Mouse (Mus musculus) neural tube, embryonic 14.5 days (tissue): ENCODE measurements around the gene Gins2. TPM values are rescaled to one million over a fixed set of nuclear protein-coding genes. Genes with fewer than 3 reads are reported as not detected.
A peak's percentile ranks its signal among the peaks of the same experiment; 100 is the strongest.

Source experiments
- ATAC-seq: fragments of 200-750 bp; cut with Nextera tagmentation; 2 replicates; pipeline ENCODE4 v1.8.0; 2017; ENCODE audit warnings: low read depth, mild to moderate bottlenecking, moderate TSS enrichment, moderate library complexity
- H3K27ac ChIP-seq: fragments of 300-500 bp; sonication (generic); 2 replicates; pipeline ENCODE4 v1.5.1; 2014; ENCODE audit warnings: low read depth, mild to moderate bottlenecking, control low read depth, low read length, moderate library complexity, mixed read lengths
- H3K27me3 ChIP-seq: fragments of 300-500 bp; sonication (generic); 2 replicates; pipeline ENCODE4 v1.6.1; 2014; ENCODE audit warnings: low read length; ENCODE audit not compliant: control insufficient read depth, insufficient read depth
- H3K36me3 ChIP-seq: fragments of 300-500 bp; sonication (generic); 2 replicates; pipeline ENCODE4 v1.6.1; 2014; ENCODE audit warnings: low read length, mixed read lengths; ENCODE audit not compliant: control insufficient read depth, insufficient read depth
- H3K4me1 ChIP-seq: fragments of 300-500 bp; sonication (generic); 2 replicates; pipeline ENCODE4 v1.6.1; 2014; ENCODE audit warnings: low read length; ENCODE audit not compliant: control insufficient read depth, insufficient read depth
- H3K4me2 ChIP-seq: fragments of 300-500 bp; sonication (generic); 2 replicates; pipeline ENCODE4 v1.6.1; 2014; ENCODE audit warnings: mild to moderate bottlenecking, low read depth, low read length, control low read depth
- H3K4me3 ChIP-seq: fragments of 300-500 bp; sonication (generic); 2 replicates; pipeline ENCODE4 v1.5.1; 2014; ENCODE audit warnings: low read depth, low read length, control low read depth, mixed read lengths
- H3K9ac ChIP-seq: fragments of 300-500 bp; sonication (generic); replicated peaks from 2 replicates; pipeline ENCODE4 v1.6.1; 2014; ENCODE audit warnings: low read depth, mild to moderate bottlenecking, control low read depth, low read length, mixed read lengths
- H3K9me3 ChIP-seq: fragments of 300-500 bp; sonication (generic); 2 replicates; pipeline ENCODE4 v1.6.1; 2016; ENCODE audit warnings: low read length; ENCODE audit not compliant: control insufficient read depth
- WGBS: fragments of 180-500 bp; shearing (Covaris S2); extraction: QIAGEN DNeasy Blood & Tissue Kit; methylation state at CpG from one replicate; pipeline ENCODE4 v1.1.7; 2014; 5-methylcytosine and 5-hydroxymethylcytosine counted together
- polyA plus RNA-seq: library from polyadenylated mRNA; unstranded; fragments of >200 nt; fragmentation: Nextera tagmentation; extraction: Ambion mirVana; gene quantifications from 2 replicates; pipeline ENCODE4 v1.2.1, GENCODE M21; 2014

The Gins2 gene
- polyA plus RNA-seq, 1 experiment from 2014 or later: 10.5 TPM

DNA sequence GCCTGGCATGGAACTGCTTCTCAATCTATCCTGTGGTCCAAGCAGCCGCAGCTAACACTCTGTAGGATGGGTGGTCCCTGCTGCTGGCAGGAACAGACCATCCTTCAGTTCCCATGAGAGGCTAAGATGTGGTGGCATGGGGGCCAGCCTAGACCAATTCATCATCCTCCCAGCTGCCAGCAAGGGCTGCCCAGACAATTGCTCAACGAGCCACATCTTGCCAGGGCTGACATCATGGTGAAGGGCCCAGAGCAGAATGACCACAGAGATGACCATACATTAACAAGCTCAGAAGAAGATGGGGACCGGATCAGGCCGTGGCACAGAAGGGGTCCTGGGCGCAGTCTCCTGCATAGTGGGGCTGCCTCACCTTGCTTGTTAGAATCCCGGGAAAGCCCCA, 21.7 kb upstream of the Gins2 start:
- Histone ChIP-seq H3K9me3 (no peaks in the 10 kb centered on the region), H3K4me3 (no peak overlapping the region), H3K4me1 (no peaks in the 10 kb centered on the region), H3K27me3 (no peaks in the 10 kb centered on the region), H3K27ac (no peak overlapping the region), H3K36me3 (no peaks in the 10 kb centered on the region), H3K9ac (no peak overlapping the region), H3K4me2 (no peak overlapping the region)
- ATAC-seq: no peak
- 91% methylated on average over 6 of the region's 6 CpGs for WGBS

DNA sequence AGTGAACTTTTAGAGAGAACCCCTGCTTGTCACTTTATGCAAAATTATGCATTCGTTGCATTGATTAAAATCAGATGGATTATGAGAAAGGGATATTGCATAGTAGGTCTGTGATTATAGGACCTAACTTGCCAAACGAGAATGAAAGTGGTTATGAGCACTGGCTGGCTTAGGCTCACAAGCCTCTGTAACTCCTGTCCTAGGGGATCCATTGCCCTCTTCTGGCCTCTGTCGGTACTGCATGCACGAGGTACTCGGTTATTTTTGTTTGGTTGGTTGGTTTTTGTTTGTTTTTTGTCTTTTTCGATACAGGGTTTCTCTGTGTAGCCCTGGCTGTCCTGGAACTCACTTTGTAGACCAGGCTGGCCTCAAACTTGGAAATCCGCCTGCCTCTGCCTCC, 18.8 kb upstream of the Gins2 start:
- Histone ChIP-seq H3K9ac (no peak overlapping the region), H3K4me3 (no peak overlapping the region), H3K36me3 (no peaks in the 10 kb centered on the region), H3K4me2 (no peak overlapping the region), H3K9me3 (no peaks in the 10 kb centered on the region), H3K4me1 (no peaks in the 10 kb centered on the region), H3K27ac (no peak overlapping the region), H3K27me3 (no peaks in the 10 kb centered on the region)
- WGBS: 16% methylated on average over 7 of the region's 7 CpGs
- no peak; the same call in 1 of the 2 replicates for ATAC-seq

DNA sequence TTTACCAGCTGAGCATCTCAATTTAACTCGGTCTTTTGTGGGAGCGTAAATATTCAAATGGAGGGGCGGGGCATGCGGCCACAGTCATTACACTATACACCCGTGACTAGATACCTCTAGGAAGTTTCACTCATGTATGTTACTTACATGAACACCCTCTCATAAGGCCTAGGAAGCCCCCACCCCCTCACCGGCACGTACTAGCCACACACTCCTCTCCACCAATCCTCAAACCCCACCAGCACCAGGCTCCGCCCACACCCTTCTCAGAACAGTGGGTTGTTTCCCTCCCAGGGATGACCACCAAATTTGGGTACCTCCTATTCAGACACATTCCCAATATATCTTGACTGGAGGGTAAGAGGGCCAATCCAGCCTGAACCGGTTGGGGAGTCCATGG, 18.4 kb upstream of the Gins2 start:
- no peak; the same call in 1 of the 2 replicates for ATAC-seq
- H3K27me3 ChIP-seq: no peaks in the 10 kb centered on the region
- H3K9me3 ChIP-seq: no peaks in the 10 kb centered on the region
- H3K4me2 ChIP-seq: no peak overlapping the region
- H3K36me3 ChIP-seq: no peaks in the 10 kb centered on the region
- no peak overlapping the region for H3K4me3 ChIP-seq
- 0 out of 2 replicates have a peak, but pooled peaks cover 4% of the 10 kb centered on the region for H3K4me1 ChIP-seq
- WGBS: 81% methylated on average over 9 of the region's 9 CpGs
- H3K27ac ChIP-seq: no peak overlapping the region
- H3K9ac ChIP-seq: no peak overlapping the region

DNA sequence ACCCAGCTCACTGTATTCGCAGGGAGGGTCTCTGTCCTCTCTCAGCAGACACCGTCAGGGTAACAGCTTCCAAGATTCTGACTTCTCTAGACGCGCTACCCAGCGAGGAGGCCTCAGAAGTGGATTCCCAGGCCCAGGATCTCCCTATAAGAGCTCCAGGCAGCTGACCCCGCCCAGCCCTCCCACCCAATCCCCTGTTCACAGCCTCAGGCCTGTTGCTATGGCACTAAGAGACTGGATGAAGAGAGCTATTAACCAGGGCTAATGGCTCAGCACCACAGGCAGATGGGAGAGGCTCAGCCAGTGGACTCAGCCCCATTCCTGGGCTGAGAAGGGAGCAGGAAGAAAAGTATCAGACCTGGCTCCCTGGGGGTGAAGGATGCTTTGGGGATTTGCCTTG, 13.6 kb upstream of the Gins2 start:
- Histone ChIP-seq H3K9ac (0 out of 2 replicates have a peak overlapping the region, but pooled peaks have one; percentile 7), H3K4me1 (0 out of 2 replicates have a peak, but pooled peaks cover 9% of the 10 kb centered on the region), H3K4me2 (no peak overlapping the region), H3K4me3 (no peak overlapping the region), H3K27me3 (no peaks in the 10 kb centered on the region), H3K36me3 (no peaks in the 10 kb centered on the region), H3K27ac (no peak overlapping the region), H3K9me3 (no peaks in the 10 kb centered on the region)
- WGBS: 26% methylated on average over 6 of the region's 6 CpGs
- ATAC-seq: peak; percentile 56; the same call in 1 of the 2 replicates

DNA sequence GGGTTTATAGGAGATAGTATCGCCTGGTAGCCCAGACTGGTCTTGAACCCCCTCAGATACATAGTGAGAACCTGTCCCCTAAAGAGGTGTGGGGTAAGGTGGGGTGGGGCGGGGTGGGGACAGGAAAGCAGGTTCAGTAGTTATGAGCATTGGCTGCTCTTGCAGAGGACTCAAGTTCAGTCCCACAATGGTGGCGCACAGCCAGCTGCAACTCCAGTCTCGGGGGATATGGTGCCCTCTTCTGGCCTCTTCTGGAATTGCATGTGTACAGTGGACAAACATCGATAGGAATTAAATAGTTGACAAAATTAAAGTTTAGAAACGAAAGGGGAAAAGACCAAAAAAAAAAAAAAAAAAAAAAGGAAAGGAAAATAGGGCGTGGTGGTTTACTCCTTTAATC, 10.4 kb upstream of the Gins2 start:
- no peak overlapping the region for H3K4me2 ChIP-seq
- no peak for ATAC-seq
- no peak overlapping the region for H3K27ac ChIP-seq
- H3K9ac ChIP-seq: no peak overlapping the region
- no peaks in the 10 kb centered on the region for H3K36me3 ChIP-seq
- 46% methylated on average over 7 of the region's 7 CpGs for WGBS
- no peak overlapping the region for H3K4me3 ChIP-seq
- H3K4me1 ChIP-seq: 0 out of 2 replicates have a peak, but pooled peaks cover 9% of the 10 kb centered on the region
- H3K9me3 ChIP-seq: no peaks in the 10 kb centered on the region
- H3K27me3 ChIP-seq: no peaks in the 10 kb centered on the region

DNA sequence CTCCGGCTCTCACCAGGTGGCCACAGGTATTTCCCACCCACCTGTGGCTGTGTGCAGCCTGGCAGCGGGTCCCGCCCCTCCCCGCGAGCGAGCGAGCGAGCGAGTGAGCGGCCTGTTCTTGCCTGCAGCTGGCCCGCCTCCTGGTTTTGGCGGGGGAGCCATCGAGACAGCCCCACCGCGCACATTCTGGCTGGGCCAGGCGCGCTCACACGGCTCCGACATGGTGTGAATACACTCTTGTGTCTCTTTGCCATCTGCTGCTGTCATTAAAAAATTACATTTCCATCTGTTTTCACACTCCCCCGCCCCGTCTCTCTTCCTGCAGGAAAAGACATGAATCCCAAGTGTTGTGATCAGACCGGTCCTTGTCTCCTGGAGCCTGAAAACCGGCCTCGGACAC, 9.5 kb upstream of the Gins2 start:
- no peaks in the 10 kb centered on the region for H3K9me3 ChIP-seq
- H3K36me3 ChIP-seq: no peaks in the 10 kb centered on the region
- H3K4me1 ChIP-seq: 0 out of 2 replicates have a peak, but pooled peaks cover 9% of the 10 kb centered on the region
- ATAC-seq: peak; percentile 79
- no peak overlapping the region for H3K4me3 ChIP-seq
- H3K4me2 ChIP-seq: no peak overlapping the region
- H3K27me3 ChIP-seq: no peaks in the 10 kb centered on the region
- H3K27ac ChIP-seq: no peak overlapping the region
- H3K9ac ChIP-seq: no peak overlapping the region
- 15% methylated on average over 24 of the region's 24 CpGs for WGBS

DNA sequence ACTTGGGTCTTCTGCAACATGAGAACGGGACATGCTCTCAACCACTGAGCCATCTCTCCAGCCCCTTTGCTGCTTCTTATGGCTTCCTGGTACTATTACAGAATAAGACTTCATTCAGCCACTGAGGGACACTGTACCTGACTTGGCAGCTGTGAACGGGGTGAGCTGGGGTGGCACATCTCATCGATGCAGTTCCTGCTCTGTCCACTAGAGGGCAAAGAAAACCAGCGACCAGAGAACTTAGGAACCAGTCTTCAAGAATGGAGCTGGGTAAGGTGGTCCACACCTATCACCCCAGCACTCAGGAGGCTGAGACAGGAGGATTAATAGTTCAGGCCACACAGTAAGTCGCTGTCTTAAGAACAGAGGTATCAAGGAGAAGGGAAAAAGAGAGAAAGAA, 6.9 kb upstream of the Gins2 start:
- no peak; the same call in 1 of the 2 replicates for ATAC-seq
- Histone ChIP-seq H3K9ac (no peak overlapping the region), H3K36me3 (no peaks in the 10 kb centered on the region)

DNA sequence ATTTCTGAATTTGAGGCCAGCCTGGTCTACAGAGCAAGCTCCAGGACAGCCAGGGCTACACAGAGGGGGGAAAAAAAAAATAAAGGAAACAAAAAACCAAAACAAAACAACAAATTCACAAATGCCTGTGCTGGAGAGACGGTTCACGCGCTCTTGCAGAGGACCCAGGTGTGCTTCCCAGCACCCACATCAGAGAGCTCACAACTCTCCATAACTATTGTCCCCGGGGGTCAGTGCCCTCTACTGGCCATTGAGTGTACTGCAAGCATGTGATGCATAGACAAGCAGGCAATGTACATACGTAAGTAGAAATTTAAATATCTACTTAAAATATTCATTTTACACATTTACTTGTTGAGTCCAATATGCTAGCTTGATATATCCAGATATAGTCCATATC, 5.5 kb upstream of the Gins2 start:
- no peak for ATAC-seq
- Histone ChIP-seq H3K27ac (no peak overlapping the region), H3K9ac (no peak overlapping the region), H3K9me3 (no peaks in the 10 kb centered on the region), H3K4me3 (no peak overlapping the region), H3K27me3 (no peaks in the 10 kb centered on the region), H3K4me1 (peaks cover 10% of the 10 kb centered on the region; the same call in 1 of the 2 replicates), H3K4me2 (no peak overlapping the region), H3K36me3 (no peaks in the 10 kb centered on the region)
- 89% methylated on average over 5 of the region's 5 CpGs for WGBS

More for the DNA sequence above, 6.9 kb upstream of the Gins2 start:
- 12% methylated on average over 5 of the region's 5 CpGs for WGBS
- Histone ChIP-seq H3K27me3 (no peaks in the 10 kb centered on the region), H3K27ac (no peak overlapping the region), H3K4me3 (no peak overlapping the region), H3K9me3 (no peaks in the 10 kb centered on the region), H3K4me1 (0 out of 2 replicates have a peak, but pooled peaks cover 6% of the 10 kb centered on the region), H3K4me2 (no peak overlapping the region)

DNA sequence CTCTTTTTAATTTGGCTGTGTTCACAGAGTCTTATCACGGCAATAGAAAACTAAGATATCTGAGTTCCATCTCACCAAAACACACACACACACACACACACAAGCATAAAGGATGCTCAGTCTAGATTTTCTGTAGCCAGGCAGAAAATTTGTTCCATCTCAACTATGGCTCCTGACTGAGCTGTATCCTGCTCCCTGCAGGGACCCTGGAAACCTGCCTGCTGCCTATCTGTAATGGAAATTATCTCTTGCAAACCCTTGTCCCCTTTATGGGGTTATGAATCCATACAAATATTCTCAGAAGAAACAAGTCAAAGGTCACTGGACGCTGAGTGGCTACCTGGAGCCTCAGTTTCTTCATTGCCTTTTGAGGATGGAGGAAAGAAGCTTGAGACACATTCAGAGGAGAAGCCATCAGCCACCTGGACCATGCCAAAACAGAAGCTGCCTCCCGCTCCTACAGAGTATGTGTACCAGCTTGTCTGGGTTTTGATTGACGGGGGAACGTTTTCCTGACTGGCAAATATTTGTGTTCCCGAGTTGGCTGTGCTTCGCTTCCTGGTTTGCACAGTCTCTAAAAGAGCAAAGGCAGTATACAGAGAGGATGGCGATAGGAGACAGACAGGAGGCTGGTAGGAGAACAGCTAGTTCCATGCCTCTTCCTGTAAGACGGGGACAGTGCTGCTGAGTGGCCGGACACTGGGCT, 2.6 kb upstream of the Gins2 start:
- ATAC-seq: no peak
- WGBS: 82% methylated on average over 10 of the region's 10 CpGs
- no peak overlapping the region for H3K4me2 ChIP-seq

More for the DNA sequence above, 2.6 kb upstream of the Gins2 start:
- Histone ChIP-seq H3K4me1 (peaks cover 10% of the 10 kb centered on the region), H3K27me3 (no peaks in the 10 kb centered on the region), H3K27ac (no peak overlapping the region), H3K9ac (no peak overlapping the region), H3K9me3 (no peaks in the 10 kb centered on the region), H3K4me3 (no peak overlapping the region), H3K36me3 (no peaks in the 10 kb centered on the region)
